Mouse (Mus musculus) heart, embryonic 10.5 days (tissue): ENCODE measurements around the gene Ndufv3. TPM values are rescaled to one million over a fixed set of nuclear protein-coding genes. Genes with fewer than 3 reads are reported as not detected.

Source experiments
- DNase-seq: peaks from one replicate; pipeline ENCODE4 v3.0.0-alpha.2; 2017; ENCODE audit warnings: low spot score
- H3K27ac ChIP-seq: fragments of 300-500 bp; sonication (generic); 2 replicates; pipeline ENCODE4 v1.5.1; 2016; ENCODE audit warnings: mild to moderate bottlenecking
- H3K27me3 ChIP-seq: fragments of 300-500 bp; sonication (generic); 2 replicates; pipeline ENCODE4 v1.6.1; 2016; ENCODE audit warnings: mild to moderate bottlenecking; ENCODE audit not compliant: poor library complexity, insufficient read depth, severe bottlenecking
- H3K36me3 ChIP-seq: fragments of 300-500 bp; sonication (generic); 2 replicates; pipeline ENCODE4 v1.6.1; 2016; ENCODE audit warnings: mild to moderate bottlenecking, moderate library complexity
- H3K4me1 ChIP-seq: fragments of 300-500 bp; sonication (generic); 2 replicates; pipeline ENCODE4 v1.6.1; 2016; ENCODE audit warnings: mild to moderate bottlenecking
- H3K4me3 ChIP-seq: fragments of 300-500 bp; sonication (generic); 2 replicates; pipeline ENCODE4 v1.5.1; 2016; ENCODE audit warnings: mild to moderate bottlenecking, moderate library complexity
- H3K9me3 ChIP-seq: fragments of 300-500 bp; sonication (generic); 2 replicates; pipeline ENCODE4 v1.6.1; 2016; ENCODE audit warnings: mild to moderate bottlenecking, moderate library complexity
- WGBS: fragments of 180-500 bp; shearing (Covaris S2); methylation state at CpG from one replicate; pipeline ENCODE4 v1.1.7; 2016; 5-methylcytosine and 5-hydroxymethylcytosine counted together
- polyA plus RNA-seq: library from polyadenylated mRNA; unstranded; fragments of >200 nt; fragmentation: Nextera tagmentation; extraction: Ambion mirVana; gene quantifications from 2 replicates; pipeline ENCODE4 v1.2.1, GENCODE M21; 2016

Gene Ndufv3
- polyA plus RNA-seq, 1 experiment from 2014 or later = 392 TPM

DNA sequence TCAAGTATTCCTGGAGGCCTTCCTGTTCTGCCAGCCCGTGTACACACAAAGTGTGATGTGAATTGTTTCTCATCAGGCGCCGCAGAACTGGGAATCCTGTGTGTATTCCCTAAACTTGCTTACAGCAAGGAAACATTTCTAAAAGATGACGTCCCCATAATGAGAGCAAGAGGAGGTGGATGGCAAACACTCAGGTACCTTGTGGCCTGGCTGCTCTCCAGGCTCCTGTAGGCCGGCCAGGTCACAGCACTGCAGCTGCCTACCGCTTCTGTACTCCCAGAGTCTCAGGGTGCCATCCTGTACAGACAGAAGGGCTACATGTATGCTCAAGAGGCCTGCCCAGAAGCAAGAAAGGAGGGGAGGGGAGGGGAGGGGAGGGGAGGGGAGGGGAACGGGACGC lies 19.5 kb upstream of the Ndufv3 start:
- no peak overlapping the region for H3K4me3 ChIP-seq
- no peak for DNase-seq
- H3K27me3 ChIP-seq = no peaks in the 10 kb centered on the region
- no peaks in the 10 kb centered on the region for H3K9me3 ChIP-seq
- peaks cover 100% of the 10 kb centered on the region for H3K36me3 ChIP-seq
- 90% methylated on average over 6 of the region's 8 CpGs for WGBS
- peaks cover 11% of the 10 kb centered on the region for H3K4me1 ChIP-seq
- H3K27ac ChIP-seq = no peak overlapping the region

- no peak overlapping the region for H3K27ac ChIP-seq
- DNase-seq = no peak
- 92% methylated on average over 3 of the region's 3 CpGs for WGBS
- no peak overlapping the region for H3K4me3 ChIP-seq
- peaks cover 100% of the 10 kb centered on the region for H3K36me3 ChIP-seq
- peaks cover 13% of the 10 kb centered on the region for H3K4me1 ChIP-seq
- no peaks in the 10 kb centered on the region for H3K27me3 ChIP-seq
- no peaks in the 10 kb centered on the region for H3K9me3 ChIP-seq
Observed at GRCm38 (mm10) chr17:31500908-31501307, 19.0 kb upstream of the Ndufv3 start.

DNA sequence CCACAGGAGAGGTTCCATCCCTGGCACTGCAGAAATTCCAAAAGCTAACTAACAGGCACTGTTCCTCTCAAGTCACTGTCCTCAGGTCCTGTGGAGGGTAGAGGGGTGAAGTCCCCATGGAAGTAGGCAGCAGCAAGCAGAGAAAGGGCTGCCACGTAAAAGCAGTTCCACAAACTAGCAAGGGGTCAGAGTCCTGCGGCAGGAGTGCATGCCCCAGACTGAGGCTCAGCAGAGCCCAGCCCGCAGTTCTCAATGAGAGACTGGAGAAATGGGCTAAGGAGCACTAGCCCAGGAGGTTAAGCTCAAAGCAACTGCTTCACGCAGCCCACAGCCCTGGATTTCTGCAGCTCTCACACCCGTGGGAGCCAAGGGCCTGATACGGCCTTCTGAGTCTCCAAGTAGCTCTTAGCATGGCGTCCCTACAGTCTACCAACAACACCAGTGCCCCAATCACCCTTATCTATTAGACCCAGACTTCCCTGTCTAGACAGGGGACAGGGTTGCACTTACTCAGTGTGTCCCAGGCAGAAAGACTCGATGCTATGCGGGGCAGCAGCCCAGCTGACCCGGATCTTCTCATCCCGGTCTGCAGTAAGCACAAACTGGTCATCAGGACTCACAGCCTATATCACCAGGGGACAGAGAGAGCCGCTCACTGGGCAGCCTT lies 17.5 kb upstream of the Ndufv3 start:
- Histone ChIP-seq H3K27ac (no peak overlapping the region), H3K27me3 (no peaks in the 10 kb centered on the region), H3K36me3 (peaks cover 99% of the 10 kb centered on the region), H3K9me3 (no peaks in the 10 kb centered on the region), H3K4me1 (peaks cover 13% of the 10 kb centered on the region), H3K4me3 (no peak overlapping the region)
- no peak for DNase-seq
- WGBS = 83% methylated on average over 12 of the region's 12 CpGs

GRCm38 (mm10) chr17:31503337-31503736 lies 16.6 kb upstream of the Ndufv3 start:
- H3K4me3 ChIP-seq = no peak overlapping the region
- no peak overlapping the region for H3K27ac ChIP-seq
- H3K36me3 ChIP-seq = peaks cover 98% of the 10 kb centered on the region
- 97% methylated on average over 12 of the region's 12 CpGs for WGBS
- H3K27me3 ChIP-seq = no peaks in the 10 kb centered on the region
- H3K9me3 ChIP-seq = no peaks in the 10 kb centered on the region
- H3K4me1 ChIP-seq = peaks cover 13% of the 10 kb centered on the region
- no peak for DNase-seq

- 86% methylated on average over 2 of the region's 2 CpGs for WGBS
- Histone ChIP-seq H3K36me3 (peaks cover 97% of the 10 kb centered on the region), H3K4me1 (peaks cover 13% of the 10 kb centered on the region), H3K27me3 (no peaks in the 10 kb centered on the region), H3K4me3 (no peak overlapping the region), H3K9me3 (no peaks in the 10 kb centered on the region), H3K27ac (no peak overlapping the region)
- DNase-seq = no peak
Observed at GRCm38 (mm10) chr17:31503936-31504335, 16.0 kb upstream of the Ndufv3 start.

- Histone ChIP-seq H3K36me3 (peaks cover 97% of the 10 kb centered on the region), H3K4me1 (peaks cover 13% of the 10 kb centered on the region), H3K27ac (no peak overlapping the region), H3K27me3 (no peaks in the 10 kb centered on the region), H3K4me3 (no peak overlapping the region), H3K9me3 (no peaks in the 10 kb centered on the region)
- WGBS = 85% methylated on average over 5 of the region's 5 CpGs
- no peak for DNase-seq
Observed at GRCm38 (mm10) chr17:31505013-31505412, 14.9 kb upstream of the Ndufv3 start.

DNA sequence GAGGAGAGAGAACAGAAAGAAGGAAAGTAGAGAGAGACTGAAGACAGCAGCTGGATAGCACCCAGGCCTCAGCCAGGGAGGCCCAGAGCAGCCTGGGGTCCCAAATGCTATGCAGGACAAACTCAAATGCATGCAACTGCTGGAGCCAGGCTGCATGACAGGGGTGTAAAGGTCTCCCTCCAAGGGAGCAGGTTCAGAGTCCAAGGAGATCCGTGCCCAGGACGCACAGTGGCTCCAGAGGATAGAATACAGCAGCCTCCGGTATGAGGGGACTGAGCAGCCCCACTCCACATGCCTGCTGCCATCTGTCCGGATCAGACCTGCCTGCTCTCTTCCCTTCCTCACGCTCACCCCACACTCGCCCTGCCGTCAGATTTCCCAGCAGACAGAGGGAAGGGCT lies 13.6 kb upstream of the Ndufv3 start:
- no peak overlapping the region for H3K27ac ChIP-seq
- no peaks in the 10 kb centered on the region for H3K9me3 ChIP-seq
- no peaks in the 10 kb centered on the region for H3K27me3 ChIP-seq
- 92% methylated on average over 7 of the region's 7 CpGs for WGBS
- H3K36me3 ChIP-seq = peaks cover 86% of the 10 kb centered on the region
- DNase-seq = no peak
- no peak overlapping the region for H3K4me3 ChIP-seq
- H3K4me1 ChIP-seq = peaks cover 15% of the 10 kb centered on the region

GRCm38 (mm10) chr17:31510944-31511343 lies 9.0 kb upstream of the Ndufv3 start:
- Histone ChIP-seq H3K4me1 (peaks cover 10% of the 10 kb centered on the region; the same call in 1 of the 2 replicates), H3K9me3 (no peaks in the 10 kb centered on the region), H3K27me3 (no peaks in the 10 kb centered on the region), H3K27ac (peak overlapping the region; percentile 94; the same call in 1 of the 2 replicates), H3K36me3 (peaks cover 39% of the 10 kb centered on the region), H3K4me3 (peak overlapping the region; percentile 86)
- WGBS = 93% methylated on average over 6 of the region's 6 CpGs
- DNase-seq = no peak

- Histone ChIP-seq H3K36me3 (peaks cover 31% of the 10 kb centered on the region), H3K27me3 (no peaks in the 10 kb centered on the region), H3K4me1 (peaks cover 10% of the 10 kb centered on the region; the same call in 1 of the 2 replicates), H3K4me3 (peak overlapping the region; percentile 86), H3K9me3 (no peaks in the 10 kb centered on the region), H3K27ac (peak overlapping the region; percentile 94)
- WGBS = under 1% methylated on average over 56 of the region's 56 CpGs
- peak; percentile 94 for DNase-seq
Observed at GRCm38 (mm10) chr17:31511792-31512495, 8.0 kb upstream of the Ndufv3 start.

GRCm38 (mm10) chr17:31512593-31512992 lies 7.3 kb upstream of the Ndufv3 start:
- WGBS = 25% methylated on average over 6 of the region's 6 CpGs
- peaks cover 24% of the 10 kb centered on the region for H3K36me3 ChIP-seq

GRCm38 (mm10) chr17:31514696-31515095 lies 5.2 kb upstream of the Ndufv3 start:
- DNase-seq = no peak
- H3K4me1 ChIP-seq = peaks cover 16% of the 10 kb centered on the region; the same call in 1 of the 2 replicates
- 69% methylated on average over 1 of the region's 1 CpGs for WGBS
- H3K9me3 ChIP-seq = no peaks in the 10 kb centered on the region
- no peak overlapping the region for H3K4me3 ChIP-seq
- peaks cover 5% of the 10 kb centered on the region for H3K36me3 ChIP-seq
- no peak overlapping the region for H3K27ac ChIP-seq
- no peaks in the 10 kb centered on the region for H3K27me3 ChIP-seq

More at GRCm38 (mm10) chr17:31512593-31512992, 7.3 kb upstream of the Ndufv3 start:
- DNase-seq = no peak
- Histone ChIP-seq H3K4me3 (peak overlapping the region; percentile 86), H3K27me3 (no peaks in the 10 kb centered on the region), H3K27ac (peak overlapping the region; percentile 94), H3K4me1 (peaks cover 10% of the 10 kb centered on the region; the same call in 1 of the 2 replicates), H3K9me3 (no peaks in the 10 kb centered on the region)

GRCm38 (mm10) chr17:31519344-31519945 lies 470 bp upstream of the Ndufv3 start:
- Histone ChIP-seq H3K27me3 (no peaks in the 10 kb centered on the region), H3K9me3 (no peaks in the 10 kb centered on the region), H3K4me1 (peaks cover 22% of the 10 kb centered on the region), H3K36me3 (peaks cover 20% of the 10 kb centered on the region), H3K27ac (peak overlapping the region; percentile 91), H3K4me3 (peak overlapping the region; percentile 88)
- 4% methylated on average over 7 of the region's 7 CpGs for WGBS
- no peak for DNase-seq

GRCm38 (mm10) chr17:31520895-31521294 lies 980 bp downstream of the Ndufv3 start:
- DNase-seq = no peak
- peaks cover 22% of the 10 kb centered on the region for H3K4me1 ChIP-seq
- peaks cover 29% of the 10 kb centered on the region for H3K36me3 ChIP-seq
- no peaks in the 10 kb centered on the region for H3K9me3 ChIP-seq
- WGBS = 17% methylated on average over 3 of the region's 3 CpGs
- peak overlapping the region; percentile 91 for H3K27ac ChIP-seq
- no peaks in the 10 kb centered on the region for H3K27me3 ChIP-seq
- peak overlapping the region; percentile 88 for H3K4me3 ChIP-seq
